Comparison of ENCODE assay signal across 29 mouse cellular contexts in genomic region chr10:52304574-52304973, GRCm38 (mm10). TPM values are rescaled to one million over a fixed set of nuclear protein-coding genes. Genes with fewer than 3 reads are reported as not detected.
DNase-seq lines count a peak whose midpoint lies in the region; ATAC-seq and TF ChIP-seq lines count a peak whose summit lies in the region.
"Had no signal": no experiment of that assay in that cellular context is flagged by ENCODE, and none has a peak within 500 bp of the region (broad histone marks: within the 10 kb centered on the region; RNA-seq: fewer than 3 reads in every experiment).

No protein-coding gene starts in this region.

- no peak for TF ChIP-seq POLR2A in kidney, adult 2 months (IDR thresholded peaks at IDR 0.05; ENCODE audit: low read depth, low read length)

- no peak overlapping the region for H3K4me3 ChIP-seq in kidney, adult 2 months (ENCODE audit: insufficient read depth, low read depth, low read length)
- H3K4me3 ChIP-seq in kidney, embryonic 16.5 days (ENCODE audit: low read length), result no peak overlapping the region
- H3K4me3 ChIP-seq in neural tube, embryonic 14.5 days (ENCODE audit: low read depth, low read length), result no peak overlapping the region
- H3K4me3 ChIP-seq in neural tube, embryonic 15.5 days (replicated peaks), result no peak overlapping the region
- H3K4me3 ChIP-seq: embryonic facial prominence, embryonic 10.5 days; forebrain, embryonic 13.5 days; heart, adult 2 months; heart, embryonic 15.5 days; lung, embryonic 15.5 days had no signal

- no peaks in the 10 kb centered on the region for H3K9me3 ChIP-seq in kidney, embryonic 16.5 days (ENCODE audit: low read length)
- no peaks in the 10 kb centered on the region for H3K9me3 ChIP-seq in neural tube, embryonic 14.5 days (ENCODE audit: control insufficient read depth, low read length)
- no peaks in the 10 kb centered on the region for H3K9me3 ChIP-seq in neural tube, embryonic 15.5 days (replicated peaks)
- H3K9me3 ChIP-seq: embryonic facial prominence, embryonic 10.5 days; forebrain, embryonic 13.5 days; heart, embryonic 15.5 days; lung, embryonic 15.5 days had no signal

- ATAC-seq in kidney, embryonic 16.5 days (ENCODE audit: low FRiP score, low TSS enrichment), result no peak
- 0 out of 2 replicates have a peak, but pooled peaks have one; percentile 16 for ATAC-seq in neural tube, embryonic 14.5 days (ENCODE audit: low read depth)
- no peak for ATAC-seq in neural tube, embryonic 15.5 days (ENCODE audit: low FRiP score)
- ATAC-seq in erythroblast, adult 5-6 weeks (replicated peaks; ENCODE audit: low FRiP score, poor library complexity, severe bottlenecking), result no peak
- ATAC-seq: CD4-positive, CD25-positive, alpha-beta regulatory T cell, adult 4 months; forebrain, embryonic 13.5 days had no signal

- H3K4me2 ChIP-seq in kidney, embryonic 16.5 days (replicated peaks; ENCODE audit: low read depth, low read length), result no peak overlapping the region
- no peak overlapping the region for H3K4me2 ChIP-seq in neural tube, embryonic 14.5 days (ENCODE audit: low read depth, low read length)
- no peak overlapping the region for H3K4me2 ChIP-seq in neural tube, embryonic 15.5 days
- H3K4me2 ChIP-seq: forebrain, embryonic 13.5 days; heart, embryonic 15.5 days; lung, embryonic 15.5 days; midbrain, embryonic 11.5 days had no signal

- no peaks in the 10 kb centered on the region for H3K27me3 ChIP-seq in kidney, adult 2 months (replicated peaks; ENCODE audit: control insufficient read depth, insufficient read depth, low read length)
- no peaks in the 10 kb centered on the region for H3K27me3 ChIP-seq in kidney, embryonic 16.5 days (ENCODE audit: insufficient read depth, low read length)
- no peaks in the 10 kb centered on the region for H3K27me3 ChIP-seq in neural tube, embryonic 14.5 days (ENCODE audit: control insufficient read depth, insufficient read depth, low read length)
- H3K27me3 ChIP-seq in neural tube, embryonic 15.5 days (replicated peaks), result no peaks in the 10 kb centered on the region
- H3K27me3 ChIP-seq: forebrain, embryonic 13.5 days; heart, embryonic 15.5 days; lung, embryonic 15.5 days had no signal

- DNase-seq in adrenal gland, adult (ENCODE audit: inconsistent age in 2 of 2, low spot score in 1 of 2), result peak; percentile 38 to 75
- no peak for DNase-seq in adrenal gland, postnatal 4 days (ENCODE audit: low spot score in 2 of 2)
- DNase-seq in kidney, adult 2 months, result peak; percentile 48
- DNase-seq in mesoderm, embryonic 11.5 days (ENCODE audit: low read depth, low spot score), result peak; percentile 5
- DNase-seq: cerebellum, adult 18-20 months; gastrocnemius, postnatal 14 days; heart, adult 2 months; heart, postnatal 4 days; right cerebral cortex, postnatal 4 days; thymus, adult 2 months had no signal

- no peak overlapping the region for H3K9ac ChIP-seq in kidney, embryonic 16.5 days (replicated peaks; ENCODE audit: low read length)
- H3K9ac ChIP-seq in neural tube, embryonic 14.5 days (replicated peaks; ENCODE audit: low read depth, low read length), result no peak overlapping the region
- H3K9ac ChIP-seq in neural tube, embryonic 15.5 days (replicated peaks), result no peak overlapping the region
- H3K9ac ChIP-seq: forebrain, embryonic 13.5 days; heart, embryonic 15.5 days; liver, embryonic 14.5 days; lung, embryonic 15.5 days had no signal

- no peaks in the 10 kb centered on the region; the same call in 1 of the 2 replicates for H3K36me3 ChIP-seq in kidney, adult 2 months (ENCODE audit: control insufficient read depth, insufficient read depth, low read length)
- H3K36me3 ChIP-seq in kidney, embryonic 16.5 days (ENCODE audit: insufficient read depth, low read length), result peaks cover 8% of the 10 kb centered on the region
- no peaks in the 10 kb centered on the region for H3K36me3 ChIP-seq in neural tube, embryonic 14.5 days (ENCODE audit: control insufficient read depth, insufficient read depth, low read length)
- H3K36me3 ChIP-seq in neural tube, embryonic 15.5 days, result 0 out of 2 replicates have a peak, but pooled peaks cover 3% of the 10 kb centered on the region
- H3K36me3 ChIP-seq: heart, embryonic 15.5 days had no signal

- H3K27ac ChIP-seq in kidney, adult 2 months (ENCODE audit: insufficient read depth, low read depth, low read length), result no peak overlapping the region
- no peak overlapping the region for H3K27ac ChIP-seq in kidney, embryonic 16.5 days (ENCODE audit: low read length)
- no peak overlapping the region for H3K27ac ChIP-seq in neural tube, embryonic 14.5 days (ENCODE audit: low read depth, low read length)
- H3K27ac ChIP-seq in neural tube, embryonic 15.5 days (replicated peaks), result no peak overlapping the region
- H3K27ac ChIP-seq: embryonic facial prominence, embryonic 10.5 days; forebrain, embryonic 13.5 days; heart, adult 2 months; heart, embryonic 15.5 days; kidney, postnatal 0 days; liver, embryonic 14.5 days; lung, embryonic 15.5 days; macrophage had no signal

- no peaks in the 10 kb centered on the region; the same call in 1 of the 2 replicates for H3K4me1 ChIP-seq in kidney, adult 2 months (ENCODE audit: control insufficient read depth, insufficient read depth, low read length)
- H3K4me1 ChIP-seq in kidney, embryonic 16.5 days (ENCODE audit: insufficient read depth, low read length), result 0 out of 2 replicates have a peak, but pooled peaks cover 4% of the 10 kb centered on the region
- no peaks in the 10 kb centered on the region for H3K4me1 ChIP-seq in neural tube, embryonic 14.5 days (ENCODE audit: control insufficient read depth, insufficient read depth, low read length)
- H3K4me1 ChIP-seq in neural tube, embryonic 15.5 days, result no peaks in the 10 kb centered on the region
- H3K4me1 ChIP-seq: forebrain, embryonic 13.5 days; heart, embryonic 15.5 days; lung, embryonic 15.5 days had no signal

- WGBS in kidney, adult 2 months, result 55% methylated on average over 7 of the region's 7 CpGs
- 66% methylated on average over 7 of the region's 7 CpGs for WGBS in kidney, embryonic 16.5 days
- 63% methylated on average over 7 of the region's 7 CpGs for WGBS in neural tube, embryonic 14.5 days
- 60% methylated on average over 7 of the region's 7 CpGs for WGBS in neural tube, embryonic 15.5 days

- TF ChIP-seq CTCF in kidney, adult 2 months (conservative IDR thresholded peaks at IDR 0.05; ENCODE audit: insufficient read depth, insufficient read length, low read depth, low read length), result no peak

RNA-seq across cellular contexts. Expression of gene Gm26741, which starts 54.0 kb away (rescaled TPM):
- not detected for total RNA-seq in adrenal gland, postnatal 4 days (2021)
- not detected in 2 replicates for polyA plus RNA-seq in kidney, adult 2 months (2012; rRNA removed)
- polyA plus RNA-seq in kidney, embryonic 16.5 days (2015; fragmentation: Nextera tagmentation; extraction: Ambion mirVana), result not detected in 2 replicates
- polyA plus RNA-seq in neural tube, embryonic 14.5 days (2014; fragmentation: Nextera tagmentation; extraction: Ambion mirVana), result not detected in 2 replicates
- polyA plus RNA-seq in neural tube, embryonic 15.5 days (2015; fragmentation: Nextera tagmentation; extraction: Ambion mirVana), result not detected in 2 replicates
- total RNA-seq in erythroblast, adult 5-6 weeks (2015; ENCODE audit: low replicate concordance), result not detected in 2 replicates
- not detected in 2 replicates for total RNA-seq in erythroblast, adult 5-6 weeks (2017; ENCODE audit: low replicate concordance)
- total RNA-seq: ES-E14; gastrocnemius, postnatal 14 days; heart, adult 2 months; heart, postnatal 4 days; layer of hippocampus, postnatal 10 days; left cerebral cortex, postnatal 10 days; neutrophil, adult 5-6 weeks had no signal
- polyA plus RNA-seq: CD4-positive, CD25-positive, alpha-beta regulatory T cell, adult 4 months; embryonic facial prominence, embryonic 10.5 days; forebrain, embryonic 13.5 days; heart, adult 2 months; heart, embryonic 15.5 days; kidney, postnatal 0 days; limb, embryonic 14.5 days; liver, embryonic 14.5 days; lung, embryonic 15.5 days; macrophage; midbrain, embryonic 11.5 days; stomach, embryonic 16.5 days; thymus, adult 2 months had no signal

Comparison
In these comparisons a context has a peak if more than half of its experiments do, and no peak if none do; other contexts are left out.
1. DNase-seq: peak in adrenal gland, adult (2 of 2), kidney, adult 2 months (single experiment) and mesoderm, embryonic 11.5 days (single experiment); none in adrenal gland, postnatal 4 days (0 of 2).